Mouse (Mus musculus): ENCODE data around the gene Adam15.

GRCm38 (mm10) chr3:89361675-89362074, 11.9 kb upstream of the Adam15 start, which contains the start of gene Dcst2:
- no peak for TF ChIP-seq ZC3H11A (IDR thresholded peaks at IDR 0.05; ENCODE audit: borderline replicate concordance, low read depth, low read length)
- no peak for TF ChIP-seq ZNF384 (IDR thresholded peaks at IDR 0.05; ENCODE audit: low read depth, low read length)
- TF ChIP-seq CHD2 (IDR thresholded peaks at IDR 0.05; ENCODE audit: low read depth, low read length), result no peak
- no peak for TF ChIP-seq HCFC1 (IDR thresholded peaks at IDR 0.05; ENCODE audit: borderline replicate concordance, insufficient read depth, low read length)

Data from ES-E14 (cell line).